Mouse (Mus musculus) cerebellum, postnatal 10 days (tissue): Measurements from ENCODE around the gene Cpeb4.
A peak's percentile ranks its signal among the peaks of the same experiment; 100 is the strongest.

Source experiments
- DNase-seq, 2 experiments: peaks; one replicate each; pipeline ENCODE4 v3.0.0; 2021; ENCODE audit warnings: mixed read lengths in 2 of 2

Cpeb4 gene

DNA sequence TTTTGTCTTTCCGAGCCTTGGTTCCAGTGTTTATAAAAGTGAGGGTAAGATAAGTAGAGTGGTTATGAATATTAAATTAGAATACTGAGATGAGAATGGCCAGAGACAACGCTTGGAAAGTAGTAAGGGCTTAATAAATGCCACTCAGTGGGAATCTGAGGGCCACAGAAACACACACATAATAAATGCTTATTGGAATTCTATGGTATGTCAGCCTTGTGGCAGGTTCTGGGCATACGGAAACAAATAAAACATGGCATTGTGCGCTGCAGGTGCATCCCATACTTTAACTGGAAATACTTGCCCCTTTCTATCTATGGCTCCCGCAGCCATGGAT, 24.6 kb upstream of the Cpeb4 start:
- DNase-seq: no peak

GRCm38 (mm10) chr11:31848725-31849124, 23.3 kb upstream of the Cpeb4 start:
- no peak for DNase-seq

DNA sequence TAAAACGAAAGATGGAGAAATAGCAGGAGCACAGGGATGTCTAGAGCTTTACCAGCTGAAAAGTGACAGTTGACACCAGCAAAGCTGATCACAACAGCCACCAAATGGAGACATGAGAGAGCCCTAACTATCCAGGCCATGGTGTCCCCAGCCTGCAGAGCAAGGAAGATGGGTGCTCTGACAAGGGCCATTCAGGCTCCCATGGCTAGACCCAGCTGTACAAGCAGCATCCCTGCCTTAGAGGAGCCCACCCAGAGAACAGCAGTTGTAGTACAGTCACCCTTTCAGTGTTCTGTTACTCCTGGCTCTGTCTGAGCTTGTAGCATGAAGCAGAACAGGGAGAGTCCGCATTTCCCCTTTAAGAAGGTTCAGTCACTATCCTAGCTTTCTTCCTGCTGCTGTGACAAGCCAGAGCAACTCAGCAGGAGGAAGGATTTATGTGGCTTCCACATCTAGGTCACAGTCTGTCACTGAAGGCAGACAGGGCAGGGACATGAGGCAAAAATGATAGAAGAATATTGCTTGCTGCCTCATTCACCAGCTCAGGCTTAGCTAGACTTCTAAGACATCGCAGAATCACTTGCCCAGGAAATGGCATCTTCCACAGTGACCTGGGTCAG, 21.7 kb upstream of the Cpeb4 start:
- DNase-seq: peak; percentile 39 to 52

- peak; percentile 75 to 80 for DNase-seq
Measured at GRCm38 (mm10) chr11:31850995-31851394, 21.0 kb upstream of the Cpeb4 start.

DNA sequence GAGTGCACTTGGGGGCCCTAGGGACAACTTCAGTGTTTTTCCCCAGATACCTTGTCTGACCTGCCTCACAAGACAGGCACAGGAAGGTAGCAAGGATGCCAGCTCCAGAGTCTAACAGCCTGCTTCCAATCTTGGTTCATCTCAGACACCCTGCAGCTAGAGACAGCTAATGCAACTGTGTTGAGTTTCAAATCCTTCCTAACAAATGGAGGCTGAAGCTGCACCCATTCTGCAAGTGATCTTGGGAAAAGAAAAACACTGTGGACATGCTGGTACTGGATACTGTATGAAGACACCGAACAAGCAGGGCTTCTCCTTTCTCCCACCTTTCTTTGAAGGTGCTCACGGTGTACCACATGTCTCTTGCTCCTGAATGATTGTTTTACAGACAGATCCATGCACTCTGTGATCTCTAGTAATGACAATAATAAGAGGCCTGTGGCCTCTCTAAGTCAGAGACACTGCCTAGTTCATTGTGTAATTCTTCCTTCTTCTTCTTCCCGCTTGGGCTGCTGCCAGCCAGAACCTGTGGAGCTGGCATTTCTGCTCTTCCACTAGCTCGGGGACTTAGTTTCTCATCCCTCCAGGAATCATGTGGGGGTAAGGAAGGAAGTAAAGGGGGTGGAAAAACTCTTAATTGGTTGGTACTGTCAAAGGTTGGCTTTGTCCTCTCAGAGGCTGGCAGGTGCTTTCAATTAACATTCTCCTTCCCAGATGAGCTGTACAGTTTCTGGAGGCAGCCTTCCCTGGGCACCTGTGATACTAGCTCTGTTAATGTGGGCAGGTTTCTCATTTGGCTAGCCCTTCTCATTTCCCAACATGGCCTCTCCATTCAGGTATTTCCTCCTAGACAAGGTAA, 20.1 kb upstream of the Cpeb4 start:
- no peak for DNase-seq

DNA sequence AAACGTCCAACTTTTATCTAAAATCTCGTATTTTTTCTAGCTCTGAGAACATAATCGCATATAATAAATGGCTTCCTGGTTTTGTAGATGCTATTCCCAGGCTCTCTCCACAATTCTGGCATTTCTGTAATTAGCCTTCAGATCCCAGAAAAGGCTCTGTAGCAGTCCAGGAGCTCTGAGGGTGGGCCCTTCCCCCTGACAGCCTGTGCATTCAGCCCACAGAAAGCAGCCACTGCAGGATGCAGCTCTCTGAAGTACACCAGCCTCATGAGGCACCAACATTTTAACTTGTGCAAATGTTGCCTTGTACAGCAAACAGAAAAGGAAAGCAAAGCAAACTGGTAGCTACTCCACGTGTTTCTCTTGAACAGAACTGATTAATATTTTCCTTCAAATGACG, 17.1 kb upstream of the Cpeb4 start:
- DNase-seq: no peak

GRCm38 (mm10) chr11:31857479-31857878, 14.5 kb upstream of the Cpeb4 start:
- no peak for DNase-seq

- no peak for DNase-seq
Measured at GRCm38 (mm10) chr11:31861149-31861890, 10.7 kb upstream of the Cpeb4 start.

GRCm38 (mm10) chr11:31867976-31868375, 4.0 kb upstream of the Cpeb4 start:
- DNase-seq: no peak

GRCm38 (mm10) chr11:31870285-31871010, 1.6 kb upstream of the Cpeb4 start:
- DNase-seq: peak; percentile 99 to 100

DNA sequence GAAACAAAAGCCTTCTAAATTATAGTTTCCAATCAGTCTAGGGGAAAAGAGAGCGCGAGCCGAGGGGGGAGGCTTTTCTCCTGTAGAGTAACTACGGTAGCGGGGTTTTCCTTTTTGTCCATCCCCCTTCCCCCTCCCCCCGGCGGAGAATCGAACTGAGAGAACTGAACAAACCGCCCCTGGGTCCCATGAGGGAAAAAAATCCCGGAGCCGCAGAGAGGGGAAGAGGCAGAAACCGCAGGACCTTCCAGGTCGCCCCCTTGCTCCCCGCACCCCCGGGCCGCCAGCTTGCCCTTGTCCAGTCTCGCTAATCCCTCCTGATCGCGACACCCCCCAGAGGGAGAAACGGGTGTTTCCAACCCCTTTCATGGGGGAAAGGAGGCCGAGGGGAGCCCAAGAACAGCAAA, 873 bp upstream of the Cpeb4 start:
- DNase-seq: peak; percentile 77 to 80

DNA sequence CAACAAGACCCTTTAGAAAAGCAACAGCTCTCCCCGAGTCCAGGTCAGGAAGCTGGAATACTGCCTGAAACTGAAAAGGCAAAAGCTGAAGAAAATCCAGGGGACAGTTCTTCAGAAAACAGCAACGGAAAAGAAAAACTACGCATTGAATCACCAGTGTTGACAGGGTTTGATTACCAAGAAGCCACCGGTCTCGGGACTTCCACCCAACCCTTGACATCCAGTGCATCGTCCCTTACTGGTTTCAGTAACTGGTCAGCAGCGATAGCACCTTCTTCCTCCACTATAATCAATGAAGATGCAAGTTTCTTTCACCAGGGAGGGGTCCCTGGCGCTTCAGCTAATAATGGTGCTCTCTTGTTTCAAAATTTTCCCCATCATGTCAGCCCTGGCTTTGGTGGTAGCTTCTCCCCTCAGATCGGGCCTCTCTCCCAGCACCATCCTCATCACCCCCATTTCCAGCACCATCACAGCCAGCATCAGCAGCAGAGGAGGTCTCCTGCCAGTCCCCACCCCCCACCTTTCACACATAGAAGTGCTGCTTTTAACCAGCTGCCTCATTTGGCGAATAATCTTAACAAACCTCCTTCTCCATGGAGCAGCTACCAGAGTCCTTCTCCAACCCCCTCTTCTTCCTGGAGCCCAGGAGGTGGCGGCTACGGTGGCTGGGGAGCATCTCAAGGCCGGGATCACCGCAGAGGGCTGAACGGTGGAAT, 693 bp downstream of the Cpeb4 start:
- peak; percentile 52 to 58 for DNase-seq

- no peak for DNase-seq
Measured at GRCm38 (mm10) chr11:31874071-31874470, 2.1 kb downstream of the Cpeb4 start.

GRCm38 (mm10) chr11:31883671-31884070, 11.7 kb downstream of the Cpeb4 start:
- DNase-seq: no peak

DNA sequence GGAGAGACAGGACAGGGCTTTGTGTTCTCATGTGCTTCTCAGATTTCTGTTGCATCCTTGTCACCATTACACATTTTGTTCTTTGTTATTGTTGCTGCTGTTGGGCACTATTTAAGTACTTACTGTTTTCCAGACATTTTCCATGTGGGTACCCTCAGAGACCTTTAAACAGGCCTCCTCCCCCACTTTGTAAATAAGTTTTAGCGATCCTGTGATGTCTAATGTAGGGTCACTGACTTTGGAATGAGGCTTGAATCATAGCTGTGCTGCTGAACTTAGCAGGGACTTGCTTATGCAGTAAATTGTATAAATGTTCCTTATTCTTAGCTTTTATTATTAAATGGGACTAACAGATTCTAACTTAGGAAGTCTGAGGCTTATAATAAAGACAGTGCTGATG, 13.8 kb downstream of the Cpeb4 start:
- DNase-seq: no peak

- DNase-seq: no peak
Measured at GRCm38 (mm10) chr11:31888229-31888628, 16.2 kb downstream of the Cpeb4 start.

DNA sequence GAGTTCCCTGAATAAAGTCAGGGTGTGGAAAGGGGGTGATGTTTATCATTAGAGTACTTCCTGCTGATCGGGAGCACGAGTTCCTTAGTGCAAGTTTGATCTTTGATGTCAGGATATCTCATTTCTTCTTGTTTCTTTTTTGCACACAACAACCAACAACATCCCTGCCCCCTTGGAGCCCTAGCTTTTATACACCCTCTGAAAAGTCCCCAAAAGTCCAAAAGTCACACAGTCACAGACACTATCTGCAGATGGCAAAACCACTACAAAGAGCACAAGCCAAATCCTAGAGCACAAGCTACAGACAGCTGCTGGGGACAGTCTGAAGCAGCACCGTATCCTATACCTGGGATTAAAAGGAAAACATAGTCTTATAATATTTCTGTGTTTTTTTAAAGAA, 20.1 kb downstream of the Cpeb4 start:
- DNase-seq: no peak

DNA sequence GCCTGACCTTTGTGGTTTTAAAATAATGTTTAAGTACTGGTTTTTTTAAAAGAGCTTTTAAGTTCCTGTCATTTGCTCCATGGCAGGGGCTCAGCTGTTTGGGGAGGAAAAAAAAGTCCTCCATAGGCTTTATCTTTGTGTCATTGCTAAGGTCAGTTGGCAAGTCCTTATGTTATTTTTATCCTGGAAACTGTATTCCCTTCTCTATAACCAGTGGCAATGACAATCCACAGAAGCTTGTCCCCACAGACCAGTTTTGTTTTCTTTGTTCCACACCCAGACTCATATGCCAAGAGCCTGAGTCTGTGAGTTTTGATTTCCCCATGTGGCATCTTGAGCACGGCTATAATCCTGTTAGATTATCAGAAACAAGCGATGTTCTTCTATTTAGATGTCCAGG, 21.6 kb downstream of the Cpeb4 start:
- DNase-seq: no peak

DNA sequence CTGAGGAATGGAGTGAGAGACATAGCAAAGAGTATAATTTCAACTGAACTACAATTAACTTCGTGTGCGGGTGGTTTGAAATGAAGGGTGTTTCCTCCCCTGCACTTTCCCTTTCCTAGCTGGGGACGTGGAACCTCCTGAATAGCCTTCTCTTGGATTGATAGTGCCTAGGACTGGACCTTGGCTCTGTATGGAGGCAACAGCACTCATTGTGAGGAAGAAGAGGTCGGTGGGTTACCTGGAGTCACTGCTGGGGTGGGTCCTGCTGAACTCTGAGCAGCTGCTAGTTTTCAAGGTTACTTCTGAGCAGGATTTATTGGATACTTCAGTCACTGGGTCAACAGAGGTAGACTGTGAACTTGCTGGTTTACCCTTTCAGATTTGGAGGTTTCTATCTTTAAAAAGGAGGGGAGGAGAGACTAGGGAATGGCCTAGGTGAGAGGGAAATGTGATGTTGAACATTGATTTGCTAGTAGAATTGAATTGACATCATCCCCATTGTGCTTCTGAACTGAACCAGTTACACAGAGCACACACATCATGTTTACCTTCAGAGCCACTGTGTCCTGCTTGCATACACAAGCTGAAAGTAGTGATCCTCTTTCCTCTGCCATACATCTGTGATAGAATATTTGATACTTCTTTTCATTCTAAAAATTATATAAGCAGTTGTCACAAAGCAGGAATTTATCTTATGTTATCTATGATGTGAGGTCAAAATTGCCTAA, 24.2 kb downstream of the Cpeb4 start:
- DNase-seq: no peak

GRCm38 (mm10) chr11:31896905-31897304, 24.9 kb downstream of the Cpeb4 start:
- no peak for DNase-seq

DNA sequence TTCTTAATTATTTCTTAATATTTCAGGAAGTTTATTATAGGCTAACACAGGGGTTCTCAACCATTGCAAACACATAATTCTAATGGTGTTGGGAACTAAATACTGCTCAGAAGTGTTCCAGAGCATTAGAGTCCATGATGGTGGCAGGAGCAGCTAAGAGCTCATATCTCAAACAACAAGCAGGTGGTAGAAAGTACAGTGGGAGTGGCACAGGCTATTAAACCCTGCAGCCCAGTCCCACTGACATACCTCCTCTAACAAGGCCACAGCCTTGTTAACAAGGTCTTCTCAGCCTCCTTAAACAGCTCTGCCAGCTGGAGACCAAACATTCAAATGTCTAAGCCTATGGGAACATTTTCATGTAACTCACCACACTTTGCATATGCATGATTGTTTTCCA, 27.2 kb downstream of the Cpeb4 start:
- no peak for DNase-seq

- DNase-seq: peak in 1 of 2 experiments; percentile 11
Measured at GRCm38 (mm10) chr11:31900736-31901135, 28.7 kb downstream of the Cpeb4 start.
